Mouse (Mus musculus) liver (tissue): ENCODE measurements at regions not wholly inside any gene's neighbourhood (a gene's known extent, or its start where the extent isn't known, plus 50 kb on each side); places are given as distances from the start of the nearest gene placed in this dataset.
"Not testable (repeated sequence)": the region's sequence is repeated elsewhere in the genome, so short reads cannot be mapped to it uniquely, and the experiment has no call there.

Source experiments
- DNase-seq: peaks from one replicate; pipeline ENCODE4 v3.0.0-alpha.2; 2020; ENCODE audit warnings: mixed read lengths

DNA sequence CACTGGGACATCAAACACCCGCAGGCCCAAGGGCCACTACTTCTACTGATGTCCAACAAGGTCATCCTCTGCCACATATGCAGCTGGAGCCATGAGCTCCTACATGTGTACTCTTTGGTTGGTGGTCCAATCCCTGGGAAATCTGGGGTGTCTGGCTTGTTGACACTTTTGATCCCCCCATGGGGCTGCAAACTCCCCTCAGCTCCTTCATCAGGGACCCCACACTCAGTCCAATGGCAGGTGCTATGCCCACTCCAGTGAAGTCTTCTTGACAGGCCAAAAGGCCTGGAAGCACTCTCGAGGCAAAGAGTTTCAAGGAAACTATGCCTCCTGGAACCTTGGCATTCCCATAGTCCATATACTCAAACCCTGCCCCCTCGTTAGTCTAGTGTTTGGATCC, 570.8 kb upstream of the Smc2 start:
- DNase-seq, result no peak

DNA sequence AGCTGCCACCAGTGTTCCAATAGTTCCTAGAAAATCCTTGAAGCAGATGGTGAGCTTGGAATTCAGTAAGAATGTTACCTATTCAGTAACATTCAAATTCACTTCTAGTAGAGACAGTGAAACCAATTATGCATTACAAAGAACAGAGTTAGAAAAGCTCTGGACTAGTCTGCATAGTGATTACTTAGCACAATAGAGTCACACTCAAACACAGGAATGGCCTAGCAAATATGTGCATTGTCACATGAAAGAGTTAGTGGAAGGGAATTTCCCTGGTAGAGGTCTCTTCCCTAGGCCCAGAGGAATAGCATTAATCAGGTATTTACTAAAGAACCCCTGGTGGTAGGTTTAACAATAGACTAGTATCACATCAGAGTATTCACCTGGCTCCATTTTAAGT, 570.3 kb upstream of the Smc2 start:
- not testable (repeated sequence) for DNase-seq

DNA sequence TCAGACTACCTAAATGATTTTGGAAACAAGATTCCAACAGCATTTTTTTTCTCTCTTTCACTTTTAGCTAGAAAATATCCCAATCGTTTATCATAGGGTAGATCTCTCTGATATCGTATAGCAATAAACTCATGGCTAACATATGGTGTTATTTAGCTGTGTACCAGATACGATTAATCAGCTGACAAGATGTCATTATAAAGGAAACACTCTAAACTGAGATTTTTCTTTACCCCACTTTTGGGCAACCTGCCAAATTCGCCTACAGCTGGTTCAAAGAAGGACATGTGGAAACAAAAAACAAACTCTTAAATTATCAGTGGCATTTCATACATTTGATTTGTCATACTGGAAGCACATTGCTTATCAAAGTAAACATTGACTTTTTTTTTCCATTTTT, 553.6 kb upstream of the Smc2 start:
- no peak for DNase-seq

DNA sequence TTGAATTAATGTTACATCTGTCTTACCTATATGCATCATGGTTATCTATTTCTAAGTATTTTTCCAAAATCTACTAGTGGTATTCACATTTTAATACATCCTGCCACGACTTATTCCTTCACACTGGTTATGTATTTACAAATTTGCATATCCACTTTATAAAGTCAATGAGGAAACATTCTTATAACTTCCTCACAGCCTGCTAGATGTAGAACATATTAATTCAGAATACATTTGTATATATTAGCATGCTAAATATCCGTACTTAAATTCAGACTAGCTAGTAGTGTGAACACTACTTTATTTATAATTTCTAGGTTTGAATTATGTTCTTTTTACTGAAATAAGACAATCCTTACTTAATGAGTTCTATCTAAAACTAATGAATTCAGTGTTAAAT, 549.8 kb upstream of the Smc2 start:
- DNase-seq, result no peak

DNA sequence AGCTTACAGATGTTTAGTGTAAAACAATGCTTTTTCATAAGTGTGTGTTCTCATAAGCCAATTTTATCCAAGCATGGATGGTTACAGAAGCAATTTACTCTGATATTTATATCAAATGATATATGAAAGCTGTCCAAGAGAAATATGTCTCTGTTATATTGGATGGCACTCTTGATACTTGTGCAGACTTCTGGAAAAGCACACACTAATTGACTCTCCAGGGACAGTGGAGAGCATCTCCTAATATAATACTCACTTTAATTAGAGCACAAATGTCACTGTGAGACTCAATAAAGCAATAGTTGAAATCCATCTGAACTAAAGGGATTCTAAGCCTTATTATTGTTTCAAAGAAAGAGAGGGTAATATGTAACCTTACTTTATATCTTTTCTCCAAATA, 510.8 kb upstream of the Smc2 start:
- DNase-seq, result no peak

DNA sequence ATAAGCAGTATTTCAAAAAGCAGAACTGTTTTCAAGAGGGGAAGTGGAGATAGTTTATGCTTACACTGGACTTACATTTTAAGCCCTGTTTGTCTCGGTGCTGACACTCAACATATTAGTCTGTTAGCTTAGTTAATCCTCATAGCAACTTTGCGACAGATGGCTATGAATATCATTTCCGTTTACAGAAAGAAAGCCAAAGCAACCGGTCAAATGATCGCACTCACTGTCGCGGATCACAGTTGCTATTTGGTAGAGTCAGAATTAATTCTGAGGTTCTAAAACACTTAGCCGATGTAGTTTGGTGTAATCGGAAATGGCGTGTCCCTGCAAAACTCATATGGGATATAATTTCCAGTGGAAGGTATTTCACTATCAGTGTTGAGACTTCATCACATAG, 469.3 kb upstream of the Smc2 start:
- DNase-seq, result no peak

DNA sequence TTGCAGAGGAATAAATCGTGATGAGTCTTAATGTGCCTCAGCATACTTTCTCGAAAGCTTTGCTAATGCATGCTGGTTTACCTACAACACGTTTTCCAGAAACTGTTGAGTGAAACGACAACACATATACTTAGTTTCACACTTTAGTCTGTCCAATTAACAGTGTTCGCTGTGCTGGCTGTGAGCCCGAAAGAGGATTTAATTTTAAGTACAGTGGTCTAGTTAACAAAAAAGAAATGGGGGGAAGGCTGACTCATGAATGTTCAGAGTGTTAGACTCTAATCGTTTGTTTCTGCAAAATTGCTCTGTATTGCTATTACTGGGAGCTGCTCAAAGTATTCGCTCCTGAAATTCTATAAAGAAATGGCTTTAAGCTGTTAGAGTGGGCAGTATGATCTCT, 460.1 kb upstream of the Smc2 start:
- DNase-seq, result no peak

DNA sequence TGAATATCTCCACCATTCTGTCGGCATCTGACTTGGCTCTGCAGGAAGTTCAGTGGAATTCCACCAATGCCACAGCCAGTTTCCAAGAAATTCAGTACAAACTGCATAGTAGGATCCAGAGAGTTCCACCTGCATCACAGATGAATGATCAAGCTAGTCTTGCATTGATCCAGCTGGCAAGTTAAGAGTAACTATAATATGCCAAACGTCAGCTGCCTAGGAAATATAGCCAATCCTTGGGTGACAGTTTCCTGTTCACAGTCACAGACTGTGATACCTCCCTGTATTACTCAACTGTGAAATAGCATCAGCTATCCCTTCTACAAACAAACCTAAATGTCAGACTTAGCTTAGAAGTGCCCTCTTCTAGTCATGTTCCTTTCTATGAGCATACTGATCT, 446.6 kb upstream of the Smc2 start:
- DNase-seq, result no peak

DNA sequence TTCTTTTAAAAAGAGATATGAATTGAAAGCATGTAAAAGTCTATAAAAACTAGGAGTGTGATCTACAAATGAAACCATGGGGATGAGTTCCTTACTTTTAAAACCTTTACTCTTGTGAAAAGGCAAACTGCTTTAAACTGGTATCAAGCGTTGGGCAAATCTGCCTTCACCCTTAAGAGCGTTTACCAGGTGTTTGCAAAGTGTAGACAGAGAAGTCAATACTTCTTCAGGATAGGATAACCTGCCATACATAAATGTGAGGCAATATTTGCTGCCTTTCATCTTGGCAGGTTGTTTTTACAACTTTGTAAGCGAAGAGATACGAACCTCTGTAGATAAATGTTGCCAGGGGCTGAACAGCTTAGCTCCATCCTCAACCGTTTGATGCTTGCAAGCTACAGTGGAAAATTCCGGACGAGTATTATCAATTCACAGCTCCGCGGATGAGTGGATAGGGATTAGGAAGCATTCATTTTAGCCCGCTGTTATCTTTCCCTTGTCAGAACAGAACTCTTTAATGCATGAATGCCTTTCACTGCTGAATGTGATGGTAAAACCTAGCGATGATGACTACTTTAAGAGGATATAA, 402.2 kb upstream of the Smc2 start:
- DNase-seq, result no peak

DNA sequence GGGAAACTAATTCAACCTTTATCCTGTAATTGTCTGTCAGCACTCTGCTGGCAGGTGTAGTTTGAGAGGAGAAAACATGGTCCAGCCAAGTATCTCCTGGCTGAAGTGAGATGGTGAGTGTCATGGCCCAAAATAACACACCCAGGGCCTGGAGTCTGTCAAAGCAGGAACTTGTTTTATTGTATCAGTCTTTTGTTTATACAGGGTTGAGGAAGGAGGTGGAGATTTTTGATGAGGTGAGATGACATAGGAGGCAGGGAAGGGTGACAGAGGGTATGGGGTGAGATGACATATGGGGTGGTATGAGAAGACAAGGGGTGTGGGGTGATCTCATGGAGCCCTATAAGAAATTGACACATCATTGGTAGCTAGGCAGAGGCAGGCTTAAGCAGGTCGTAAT, 395.6 kb upstream of the Smc2 start:
- DNase-seq, result no peak

DNA sequence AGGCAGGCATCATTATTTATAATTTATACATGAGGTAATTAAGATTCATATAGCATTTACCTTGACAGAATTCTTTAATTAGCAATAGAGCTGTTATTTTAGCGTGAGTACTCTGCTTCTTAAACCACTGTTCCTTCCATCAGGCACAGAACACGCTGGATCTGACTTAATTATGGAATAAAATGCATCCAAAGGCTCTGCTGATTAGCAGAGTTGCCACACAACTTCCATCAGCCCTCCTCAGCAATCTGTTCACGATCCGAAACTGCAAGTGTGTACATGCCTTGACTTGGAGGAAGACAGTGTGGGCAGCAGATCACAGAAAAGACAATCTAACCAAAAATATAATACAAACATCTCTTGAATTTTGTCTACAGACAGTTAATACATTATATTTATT, 388.1 kb upstream of the Smc2 start:
- DNase-seq, result no peak

DNA sequence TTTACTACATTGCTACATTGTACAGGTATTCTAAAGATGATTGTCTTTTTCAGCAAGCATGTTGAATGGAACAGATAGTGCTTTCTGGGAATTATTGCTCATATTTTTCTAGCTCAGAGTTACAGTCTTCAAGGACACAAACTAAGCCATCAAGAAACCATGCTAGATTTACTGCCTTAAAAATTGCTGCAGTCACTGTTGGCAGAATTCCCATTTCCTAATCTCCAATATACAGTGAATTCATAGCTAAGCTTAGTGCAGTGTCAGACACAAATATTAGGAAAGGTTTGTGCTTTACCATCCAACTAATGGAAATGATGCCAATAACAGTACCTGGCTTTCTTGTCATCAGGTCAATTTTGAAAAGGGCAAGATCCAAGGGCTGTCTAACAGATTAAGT, 383.0 kb upstream of the Smc2 start:
- no peak for DNase-seq

DNA sequence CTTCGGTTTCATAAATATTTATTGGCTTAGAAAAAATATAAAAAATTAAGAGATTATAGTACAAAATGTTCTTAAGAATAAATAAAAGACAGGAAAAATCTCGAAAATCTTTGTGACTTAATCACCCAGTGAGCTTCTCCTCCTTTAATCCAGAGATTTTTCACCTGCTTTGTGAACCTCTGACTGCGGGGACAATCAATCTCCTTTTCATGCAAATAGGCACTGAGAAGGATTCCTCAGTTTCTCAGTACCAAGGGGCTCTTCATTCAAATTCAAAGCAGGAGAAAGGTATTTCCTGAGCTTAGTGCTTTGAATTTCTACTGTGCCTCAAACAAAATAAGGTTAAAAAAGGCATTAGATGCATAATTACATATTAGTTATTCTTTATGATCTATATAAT, 379.0 kb upstream of the Smc2 start:
- no peak for DNase-seq

DNA sequence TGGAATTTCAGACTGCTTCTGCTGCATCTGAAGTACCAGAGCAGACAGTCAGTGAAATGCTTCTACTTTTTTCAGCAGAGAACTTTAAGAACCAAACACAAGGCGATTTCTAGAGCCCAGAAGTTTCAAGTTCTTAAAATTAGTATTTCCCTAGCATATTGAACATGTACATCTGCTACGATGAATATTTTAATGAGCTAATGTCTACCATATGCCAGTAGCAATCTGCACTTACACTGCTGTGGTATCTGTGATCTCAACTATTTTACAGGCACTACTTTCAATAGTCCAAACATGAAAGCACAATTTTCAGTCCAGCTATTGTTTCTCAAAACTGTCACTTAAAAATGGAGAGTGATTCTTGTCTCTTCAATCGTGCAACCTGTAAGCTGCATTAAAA, 339.9 kb upstream of the Smc2 start:
- DNase-seq, result no peak

DNA sequence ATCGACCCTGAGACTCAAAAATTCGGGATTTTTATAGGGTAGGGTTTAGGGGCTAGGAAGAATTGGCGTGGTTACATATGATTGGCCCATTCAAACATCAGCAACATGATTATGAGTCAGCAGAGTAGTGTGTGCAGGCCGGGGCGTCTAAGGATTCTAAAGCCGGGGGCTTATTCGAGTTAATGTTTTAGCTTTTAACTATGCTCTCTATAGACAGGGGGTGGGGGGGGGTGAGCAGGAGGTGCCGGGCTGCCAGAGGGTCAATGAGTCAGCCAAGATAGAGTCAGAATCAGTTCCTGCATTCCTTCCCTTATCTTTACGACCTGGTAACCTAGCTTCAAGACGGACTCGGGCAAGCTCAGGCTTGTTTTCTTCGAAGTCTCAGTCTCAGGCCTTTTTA, 333.2 kb upstream of the Smc2 start:
- peak; percentile 2 for DNase-seq

DNA sequence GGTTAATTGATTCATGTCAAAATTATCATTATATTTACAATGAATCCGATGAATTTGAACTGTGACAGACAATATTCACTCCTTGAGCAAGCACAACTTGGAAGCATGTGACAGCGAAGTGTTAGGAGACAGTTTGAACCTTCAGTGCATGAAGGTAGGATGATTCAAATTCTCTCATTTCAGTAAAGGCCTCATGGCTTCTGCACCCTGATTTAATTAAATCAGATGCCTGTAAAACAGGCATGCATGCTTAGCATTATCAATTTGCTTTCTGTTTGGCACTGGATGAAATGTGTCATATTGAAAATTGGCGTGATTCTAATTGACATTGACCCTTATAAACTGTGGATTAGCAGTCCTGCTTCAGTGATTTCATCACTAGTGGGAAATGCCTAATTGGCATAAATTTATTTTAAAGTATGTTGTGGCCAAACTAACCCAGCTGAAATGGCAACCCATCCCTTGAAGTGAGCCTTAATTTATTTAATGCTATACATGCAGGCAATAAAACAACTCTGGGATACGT, 321.2 kb upstream of the Smc2 start:
- no peak for DNase-seq

DNA sequence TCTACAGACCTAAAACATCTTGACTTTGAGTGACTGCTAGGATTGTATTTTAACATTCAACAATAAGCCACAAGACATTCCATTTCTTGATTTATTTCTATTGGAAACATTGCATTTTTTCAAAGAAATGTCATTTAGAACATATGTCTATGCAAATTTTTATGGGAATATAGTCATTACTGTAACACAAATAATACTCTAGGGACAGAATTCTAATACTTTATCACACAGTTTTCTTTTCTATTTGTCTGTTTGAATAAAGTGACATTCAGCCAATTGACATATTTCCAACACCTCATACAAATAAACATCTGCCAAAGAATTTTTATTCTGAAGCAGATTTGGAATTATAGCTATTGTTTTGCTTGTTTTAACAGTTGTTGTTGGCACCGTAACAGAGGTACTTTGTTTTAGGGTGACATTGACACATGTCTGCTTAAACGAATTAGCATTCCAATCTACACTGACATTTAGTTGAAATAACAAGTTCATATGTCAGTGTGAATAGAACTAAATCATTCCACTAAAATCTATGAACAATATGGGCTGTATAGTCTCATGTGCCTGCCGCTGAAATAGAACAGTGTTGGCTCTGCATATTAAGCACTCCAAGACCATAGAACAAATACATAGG, 320.5 kb upstream of the Smc2 start:
- no peak for DNase-seq

DNA sequence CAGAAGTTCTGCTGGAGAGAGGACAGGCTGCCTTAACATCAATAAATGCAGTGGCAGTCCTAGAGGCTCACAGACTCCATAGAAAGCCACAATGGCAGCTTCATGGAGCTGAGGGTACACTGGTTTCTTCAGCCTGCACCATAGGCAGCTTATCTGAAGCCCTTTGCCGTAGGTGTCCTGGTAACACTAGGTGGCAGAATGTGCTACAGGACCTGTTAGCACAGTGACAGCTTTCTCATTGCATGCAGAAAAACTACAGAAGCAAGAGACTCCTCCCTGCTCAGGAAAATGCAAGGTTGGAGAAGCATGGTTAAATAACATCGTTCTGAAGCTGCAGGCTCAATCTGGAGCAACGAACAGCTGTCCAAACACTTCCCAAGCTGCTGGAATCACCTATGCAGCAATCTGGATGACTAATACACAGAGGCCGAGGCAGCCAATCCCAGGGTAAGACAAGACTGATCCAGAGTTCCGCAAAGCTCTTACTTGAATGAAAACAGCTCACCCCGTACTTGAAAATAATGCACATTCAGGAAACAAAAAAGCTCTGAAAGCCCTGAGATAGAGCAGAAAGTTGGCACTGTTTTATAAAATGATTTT, 286.4 kb upstream of the Smc2 start:
- DNase-seq, result no peak

DNA sequence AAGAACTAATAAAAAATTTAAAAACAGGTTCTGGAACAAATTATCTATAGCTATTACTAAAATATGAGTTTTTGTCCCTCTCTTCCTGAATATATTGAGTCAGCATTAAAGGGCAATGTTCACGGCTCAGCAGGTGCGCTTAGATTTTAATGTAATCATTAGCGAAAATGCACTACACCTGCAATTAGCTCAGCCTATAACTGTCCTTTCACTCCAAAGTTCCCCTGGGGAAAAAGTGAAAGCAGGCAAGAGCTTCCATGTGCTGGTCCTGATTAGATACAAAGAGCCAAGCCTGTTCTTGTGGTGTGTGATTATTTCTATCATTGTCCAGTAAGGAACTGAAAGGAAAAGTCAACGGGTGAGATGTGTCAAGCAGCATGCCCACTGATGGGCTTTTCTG, 262.8 kb upstream of the Smc2 start:
- DNase-seq, result no peak

DNA sequence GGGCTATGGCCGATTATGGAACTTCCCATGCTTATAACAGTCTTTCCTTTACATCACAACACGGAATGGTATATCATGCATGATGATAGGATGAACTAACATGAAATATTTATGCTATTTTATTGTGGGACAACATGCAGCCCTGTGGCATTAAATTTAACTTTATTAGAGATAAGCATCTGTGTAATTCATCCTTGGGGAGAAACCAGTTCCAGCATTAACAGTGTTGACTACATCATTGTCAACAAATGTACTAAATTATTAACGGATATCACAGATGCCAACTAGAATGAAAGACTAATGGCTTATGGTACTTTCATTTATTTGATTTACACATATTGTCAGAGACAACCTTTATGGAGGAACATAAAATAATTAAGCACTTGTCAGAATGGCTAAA, 241.3 kb upstream of the Smc2 start:
- no peak for DNase-seq

DNA sequence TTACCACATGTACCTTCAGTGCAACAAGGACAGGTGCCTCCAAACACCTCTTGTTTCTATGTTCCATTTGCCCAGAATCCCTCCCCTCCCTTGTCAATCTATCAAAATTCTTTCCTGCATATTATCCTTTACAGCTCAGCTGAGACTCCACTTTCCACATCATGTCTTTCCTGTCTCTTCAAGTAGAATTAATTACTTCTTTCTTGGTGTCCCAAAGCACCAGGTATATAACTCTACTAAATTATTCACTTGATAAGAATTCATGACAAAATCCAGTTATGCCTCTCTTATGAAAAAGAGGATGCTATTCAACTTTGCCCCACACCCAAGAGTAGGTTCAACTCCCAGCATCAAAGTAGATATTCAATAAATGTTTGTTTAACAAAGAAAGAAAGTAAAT, 228.4 kb upstream of the Smc2 start:
- no peak for DNase-seq

DNA sequence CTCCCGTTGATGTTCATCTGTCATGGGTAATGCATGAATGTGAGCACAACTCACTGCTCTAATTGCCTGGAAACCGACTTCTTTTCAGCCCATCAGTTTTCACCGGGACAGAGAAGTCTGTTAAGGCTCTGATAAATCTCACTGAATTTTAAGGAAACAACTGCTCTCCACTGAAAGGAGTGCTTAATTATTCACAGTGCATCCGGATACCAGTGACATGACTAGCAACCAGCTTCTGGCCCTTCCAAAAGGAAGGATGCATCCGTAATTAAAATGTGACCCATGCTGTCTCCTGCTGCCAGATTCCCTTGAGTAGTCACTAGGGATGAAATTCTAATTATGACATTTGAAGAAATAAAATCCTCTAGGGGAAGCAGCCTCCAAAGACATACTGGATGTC, 228.0 kb upstream of the Smc2 start:
- no peak for DNase-seq

DNA sequence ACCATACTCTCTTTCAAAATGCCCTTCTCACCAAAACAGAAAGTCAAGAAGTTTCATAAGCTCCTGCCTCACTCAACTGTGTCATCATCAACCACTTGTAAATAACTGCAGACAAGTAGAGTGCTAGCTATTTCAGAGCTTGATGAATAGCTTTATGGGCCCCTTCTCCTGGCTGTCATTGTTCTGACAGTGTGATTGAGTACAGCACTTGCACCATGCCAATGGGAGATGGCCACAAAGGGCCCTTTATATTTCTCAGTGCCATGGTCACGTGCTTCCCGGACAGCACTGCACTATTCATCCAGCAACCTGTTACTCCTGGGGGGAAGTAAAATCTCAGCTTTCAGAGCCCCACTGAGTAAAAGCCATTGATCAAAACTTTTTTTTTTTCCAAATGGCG, 225.7 kb upstream of the Smc2 start:
- no peak for DNase-seq
